Mouse (Mus musculus) right cerebral cortex, adult 2 months (tissue): ENCODE data around the gene Dcaf6.
A peak's percentile ranks its signal among the peaks of the same experiment; 100 is the strongest.
"Not testable (repeated sequence)": the region's sequence is repeated elsewhere in the genome, so short reads cannot be mapped to it uniquely, and the experiment has no call there.

Experiments used
- DNase-seq, 2 experiments: peaks; one replicate each; pipeline ENCODE4 v3.0.0; 2021 to 2022; ENCODE audit warnings: low spot score in 2 of 2

Gene Dcaf6

GRCm38 (mm10) chr1:165421357-165421915, 38.8 kb downstream of the Dcaf6 start:
- DNase-seq = no peak

- no peak for DNase-seq
These were observed 63.9 kb downstream of the Dcaf6 start for GRCm38 (mm10) chr1:165396401-165396805.

- no peak for DNase-seq
These were observed 64.3 kb downstream of the Dcaf6 start for GRCm38 (mm10) chr1:165395940-165396339.

GRCm38 (mm10) chr1:165394836-165395235, 65.4 kb downstream of the Dcaf6 start:
- DNase-seq = no peak

- no peak for DNase-seq
These were observed 67.2 kb downstream of the Dcaf6 start for GRCm38 (mm10) chr1:165393033-165393432.

- DNase-seq = peak in 1 of 2 experiments; percentile 20
These were observed 71.6 kb downstream of the Dcaf6 start for GRCm38 (mm10) chr1:165388716-165389115.

- no peak for DNase-seq
These were observed 73.8 kb downstream of the Dcaf6 start for GRCm38 (mm10) chr1:165386525-165386923.

- peak in 1 of 2 experiments; percentile 19 for DNase-seq
These were observed 74.3 kb downstream of the Dcaf6 start for GRCm38 (mm10) chr1:165385810-165386524.

- DNase-seq = no peak
These were observed 86.4 kb downstream of the Dcaf6 start for GRCm38 (mm10) chr1:165373839-165374238.

GRCm38 (mm10) chr1:165370990-165371389, 89.3 kb downstream of the Dcaf6 start:
- no peak for DNase-seq

- DNase-seq = no peak
These were observed 95.2 kb downstream of the Dcaf6 start for GRCm38 (mm10) chr1:165365057-165365456.

GRCm38 (mm10) chr1:165363271-165363670, 97.0 kb downstream of the Dcaf6 start:
- DNase-seq = no peak

- no peak for DNase-seq
These were observed 103.9 kb downstream of the Dcaf6 start for GRCm38 (mm10) chr1:165356347-165356746.

- DNase-seq = no peak
These were observed 111.6 kb downstream of the Dcaf6 start for GRCm38 (mm10) chr1:165348627-165349026.

GRCm38 (mm10) chr1:165344453-165344852, 115.8 kb downstream of the Dcaf6 start:
- DNase-seq = no peak

GRCm38 (mm10) chr1:165342126-165342525, 118.1 kb downstream of the Dcaf6 start:
- DNase-seq = no peak

GRCm38 (mm10) chr1:165332797-165333196, 127.5 kb downstream of the Dcaf6 start:
- DNase-seq = no peak

- DNase-seq = no peak
These were observed 129.4 kb downstream of the Dcaf6 start for GRCm38 (mm10) chr1:165330859-165331258.

GRCm38 (mm10) chr1:165328384-165329289, 131.6 kb downstream of the Dcaf6 start:
- DNase-seq = not testable (repeated sequence)

GRCm38 (mm10) chr1:165327831-165328230, 132.4 kb downstream of the Dcaf6 start:
- DNase-seq = no peak

GRCm38 (mm10) chr1:165327370-165327769, 132.9 kb downstream of the Dcaf6 start:
- no peak for DNase-seq

- no peak for DNase-seq
These were observed 137.3 kb downstream of the Dcaf6 start for GRCm38 (mm10) chr1:165322934-165323333.
